Mouse (Mus musculus): ENCODE results near the gene Ptgs1. TPM values are rescaled to one million over a fixed set of nuclear protein-coding genes. Genes with fewer than 3 reads are reported as not detected.
A peak's percentile ranks its signal among the peaks of the same experiment; 100 is the strongest.

Ptgs1 gene
- polyA plus RNA-seq, 1 experiment from 2014 or later, result 25.1 TPM

DNA sequence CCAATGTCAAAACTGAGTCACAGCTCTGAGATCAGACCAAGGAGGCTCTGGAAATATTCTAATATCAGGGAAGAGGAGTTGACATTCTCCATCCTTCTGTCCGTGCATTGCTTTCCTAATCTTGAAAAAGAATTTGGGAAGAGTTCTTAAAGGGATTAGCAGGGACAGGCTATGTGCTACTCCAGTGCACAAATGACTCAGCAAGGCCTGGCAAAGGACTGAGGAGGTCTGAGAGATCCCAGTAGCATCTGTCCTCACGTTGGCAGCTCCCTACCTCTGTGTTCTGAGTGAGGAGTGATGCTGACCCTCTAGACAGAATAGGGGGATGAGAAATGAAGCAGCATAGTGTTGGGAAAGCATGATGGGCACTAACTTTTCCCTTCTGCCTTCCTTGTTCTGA is 40.0 kb downstream of the Ptgs1 start:
- no peaks in the 10 kb centered on the region for H3K36me3 ChIP-seq (ENCODE audit: control insufficient read depth, insufficient read depth, low read length)
- H3K4me1 ChIP-seq (replicated peaks; ENCODE audit: control insufficient read depth, insufficient read depth, low read length), result no peaks in the 10 kb centered on the region
- H3K4me3 ChIP-seq (ENCODE audit: low read depth, low read length), result no peak overlapping the region
- no peak for ATAC-seq (replicated peaks; ENCODE audit: low FRiP score, low TSS enrichment, low read depth)
- no peaks in the 10 kb centered on the region for H3K9me3 ChIP-seq (ENCODE audit: control insufficient read depth, low read length)
- no peak overlapping the region for H3K27ac ChIP-seq (ENCODE audit: low read depth)
- no peak overlapping the region for H3K4me2 ChIP-seq (ENCODE audit: low read length)
- no peaks in the 10 kb centered on the region for H3K27me3 ChIP-seq (replicated peaks; ENCODE audit: control insufficient read depth, insufficient read depth, low read length)
- H3K9ac ChIP-seq (ENCODE audit: low read length), result no peak overlapping the region
- DNase-seq (ENCODE audit: low spot score), result no peak
- WGBS, result 52% methylated on average over 2 of the region's 2 CpGs

- no peak for DNase-seq (ENCODE audit: low spot score)
- H3K36me3 ChIP-seq (ENCODE audit: control insufficient read depth, insufficient read depth, low read length), result no peaks in the 10 kb centered on the region
- H3K27ac ChIP-seq (ENCODE audit: low read depth), result no peak overlapping the region
- no peak overlapping the region for H3K4me2 ChIP-seq (ENCODE audit: low read length)
- WGBS, result 81% methylated on average over 4 of the region's 4 CpGs
- ATAC-seq (replicated peaks; ENCODE audit: low FRiP score, low TSS enrichment, low read depth), result no peak
- H3K27me3 ChIP-seq (replicated peaks; ENCODE audit: control insufficient read depth, insufficient read depth, low read length), result no peaks in the 10 kb centered on the region
- H3K9me3 ChIP-seq (ENCODE audit: control insufficient read depth, low read length), result no peaks in the 10 kb centered on the region
- H3K4me1 ChIP-seq (replicated peaks; ENCODE audit: control insufficient read depth, insufficient read depth, low read length), result no peaks in the 10 kb centered on the region
- H3K9ac ChIP-seq (ENCODE audit: low read length), result no peak overlapping the region
- no peak overlapping the region for H3K4me3 ChIP-seq (ENCODE audit: low read depth, low read length)
These were observed 40.9 kb downstream of the Ptgs1 start for GRCm38 (mm10) chr2:36271085-36271484.

DNA sequence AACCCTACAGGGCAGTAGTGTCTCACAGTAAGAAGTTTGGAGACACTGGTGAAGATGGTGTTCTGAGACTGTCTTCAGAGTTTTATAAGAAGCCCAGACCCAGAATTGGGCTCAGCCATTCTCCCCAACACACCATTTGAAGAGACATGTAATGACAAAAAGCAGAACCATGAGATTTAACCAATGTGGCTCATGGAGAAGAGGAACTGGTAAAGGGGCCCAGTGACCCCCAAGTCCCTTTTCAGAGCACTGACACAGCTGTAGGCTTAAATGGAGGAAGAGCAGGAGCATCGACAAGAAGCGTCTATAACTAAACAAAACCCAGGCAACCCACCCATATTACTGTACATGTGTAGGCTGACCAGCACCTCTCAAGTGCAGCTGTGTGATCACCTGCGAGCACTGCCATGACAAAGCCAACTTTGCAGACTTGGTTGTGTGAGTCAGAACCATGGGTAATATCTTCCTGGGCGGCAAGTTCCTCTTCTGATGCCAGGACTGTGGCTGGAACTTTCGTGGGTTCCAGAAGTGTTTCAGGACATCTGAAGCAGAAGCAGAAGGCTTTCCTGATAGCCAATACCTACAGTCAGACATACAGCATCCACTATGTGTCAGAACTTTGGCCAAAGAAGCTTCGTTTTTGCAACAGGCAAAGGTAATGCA is 42.2 kb downstream of the Ptgs1 start:
- Histone ChIP-seq H3K27me3 (replicated peaks; ENCODE audit: control insufficient read depth, insufficient read depth, low read length) (no peaks in the 10 kb centered on the region), H3K36me3 (ENCODE audit: control insufficient read depth, insufficient read depth, low read length) (no peaks in the 10 kb centered on the region), H3K9me3 (ENCODE audit: control insufficient read depth, low read length) (no peaks in the 10 kb centered on the region), H3K4me1 (replicated peaks; ENCODE audit: control insufficient read depth, insufficient read depth, low read length) (no peaks in the 10 kb centered on the region), H3K4me3 (ENCODE audit: low read depth, low read length) (no peak overlapping the region), H3K4me2 (ENCODE audit: low read length) (no peak overlapping the region), H3K9ac (ENCODE audit: low read length) (no peak overlapping the region), H3K27ac (ENCODE audit: low read depth) (no peak overlapping the region)
- WGBS, result 78% methylated on average over 6 of the region's 6 CpGs
- DNase-seq (ENCODE audit: low spot score) (no peak), ATAC-seq (replicated peaks; ENCODE audit: low FRiP score, low TSS enrichment, low read depth) (no peak)

- Histone ChIP-seq H3K27ac (ENCODE audit: low read depth) (no peak overlapping the region), H3K4me1 (replicated peaks; ENCODE audit: control insufficient read depth, insufficient read depth, low read length) (no peaks in the 10 kb centered on the region), H3K9me3 (ENCODE audit: control insufficient read depth, low read length) (no peaks in the 10 kb centered on the region), H3K9ac (ENCODE audit: low read length) (no peak overlapping the region), H3K36me3 (ENCODE audit: control insufficient read depth, insufficient read depth, low read length) (no peaks in the 10 kb centered on the region), H3K27me3 (replicated peaks; ENCODE audit: control insufficient read depth, insufficient read depth, low read length) (no peaks in the 10 kb centered on the region), H3K4me3 (ENCODE audit: low read depth, low read length) (no peak overlapping the region), H3K4me2 (ENCODE audit: low read length) (no peak overlapping the region)
- DNase-seq (ENCODE audit: low spot score) (peak; percentile 75), ATAC-seq (replicated peaks; ENCODE audit: low FRiP score, low TSS enrichment, low read depth) (0 out of 2 replicates have a peak, but pooled peaks have one; percentile 27)
- WGBS, result 29% methylated on average over 4 of the region's 4 CpGs
These were observed 46.2 kb downstream of the Ptgs1 start for GRCm38 (mm10) chr2:36276454-36276853.

DNA sequence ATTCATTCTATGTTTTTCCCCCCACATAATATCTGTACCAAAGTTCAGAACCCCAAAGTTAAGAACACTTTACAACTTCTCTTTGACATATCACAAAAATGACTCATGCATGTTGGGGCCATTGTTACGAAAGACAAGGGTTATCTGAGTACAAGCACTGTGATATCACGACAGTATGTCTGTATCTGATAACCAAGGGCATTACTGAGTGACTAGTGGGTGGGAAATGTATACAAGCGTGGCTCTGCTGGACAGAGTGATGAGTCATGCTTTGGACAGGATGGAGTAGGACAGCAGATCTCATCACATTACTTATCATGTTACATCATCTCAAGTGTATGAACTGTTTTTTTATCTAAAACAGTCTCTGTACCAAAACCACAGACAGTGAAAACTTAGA is 48.5 kb downstream of the Ptgs1 start:
- H3K4me2 ChIP-seq (ENCODE audit: low read length), result no peak overlapping the region
- H3K36me3 ChIP-seq (ENCODE audit: control insufficient read depth, insufficient read depth, low read length), result no peaks in the 10 kb centered on the region
- no peak overlapping the region for H3K4me3 ChIP-seq (ENCODE audit: low read depth, low read length)
- 56% methylated on average over 3 of the region's 3 CpGs for WGBS
- H3K4me1 ChIP-seq (replicated peaks; ENCODE audit: control insufficient read depth, insufficient read depth, low read length), result no peaks in the 10 kb centered on the region
- no peak for ATAC-seq (replicated peaks; ENCODE audit: low FRiP score, low TSS enrichment, low read depth)
- H3K27ac ChIP-seq (ENCODE audit: low read depth), result no peak overlapping the region
- H3K9ac ChIP-seq (ENCODE audit: low read length), result no peak overlapping the region
- H3K9me3 ChIP-seq (ENCODE audit: control insufficient read depth, low read length), result no peaks in the 10 kb centered on the region
- DNase-seq (ENCODE audit: low spot score), result no peak
- H3K27me3 ChIP-seq (replicated peaks; ENCODE audit: control insufficient read depth, insufficient read depth, low read length), result no peaks in the 10 kb centered on the region

DNA sequence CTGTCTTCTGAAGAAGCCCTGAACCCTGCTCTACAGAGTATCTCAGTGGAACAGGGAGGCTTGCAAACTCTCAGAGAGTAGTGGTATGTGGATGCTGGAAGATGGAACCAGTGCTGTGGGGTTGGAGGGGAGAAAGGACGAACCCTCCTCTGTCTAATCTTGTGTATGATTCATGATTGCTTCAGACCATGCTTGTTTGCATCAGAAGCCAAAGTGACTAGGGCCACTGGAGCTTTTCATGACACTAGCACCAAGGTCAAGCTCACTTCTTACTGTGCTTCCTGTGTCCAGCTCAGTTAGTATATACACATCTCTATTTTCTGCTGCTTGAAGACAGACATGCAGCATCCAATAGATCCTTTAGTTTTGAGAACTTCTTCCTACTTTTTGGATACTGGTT is 50.9 kb downstream of the Ptgs1 start:
- ATAC-seq (replicated peaks; ENCODE audit: low FRiP score, low TSS enrichment, low read depth) (no peak), DNase-seq (ENCODE audit: low spot score) (no peak)
- Histone ChIP-seq H3K4me1 (replicated peaks; ENCODE audit: control insufficient read depth, insufficient read depth, low read length) (no peaks in the 10 kb centered on the region), H3K4me2 (ENCODE audit: low read length) (no peak overlapping the region), H3K9me3 (ENCODE audit: control insufficient read depth, low read length) (no peaks in the 10 kb centered on the region), H3K27me3 (replicated peaks; ENCODE audit: control insufficient read depth, insufficient read depth, low read length) (no peaks in the 10 kb centered on the region), H3K27ac (ENCODE audit: low read depth) (no peak overlapping the region), H3K36me3 (ENCODE audit: control insufficient read depth, insufficient read depth, low read length) (no peaks in the 10 kb centered on the region), H3K4me3 (ENCODE audit: low read depth, low read length) (no peak overlapping the region), H3K9ac (ENCODE audit: low read length) (no peak overlapping the region)
- WGBS, result 84% methylated on average over 1 of the region's 1 CpGs

- Histone ChIP-seq H3K9ac (ENCODE audit: low read length) (no peak overlapping the region), H3K9me3 (ENCODE audit: control insufficient read depth, low read length) (no peaks in the 10 kb centered on the region), H3K4me3 (ENCODE audit: low read depth, low read length) (no peak overlapping the region), H3K4me1 (replicated peaks; ENCODE audit: control insufficient read depth, insufficient read depth, low read length) (no peaks in the 10 kb centered on the region), H3K27me3 (replicated peaks; ENCODE audit: control insufficient read depth, insufficient read depth, low read length) (no peaks in the 10 kb centered on the region), H3K4me2 (ENCODE audit: low read length) (no peak overlapping the region), H3K36me3 (ENCODE audit: control insufficient read depth, insufficient read depth, low read length) (no peaks in the 10 kb centered on the region), H3K27ac (ENCODE audit: low read depth) (no peak overlapping the region)
- 95% methylated on average over 1 of the region's 1 CpGs for WGBS
- ATAC-seq (replicated peaks; ENCODE audit: low FRiP score, low TSS enrichment, low read depth) (no peak), DNase-seq (ENCODE audit: low spot score) (no peak)
These were observed 52.1 kb downstream of the Ptgs1 start for GRCm38 (mm10) chr2:36282301-36282700.

Other genes starting within 250 kb of the Ptgs1 start
- 273 and 289 TPM in 2 replicates for gene Ndufa8, start 181.0 kb upstream of the Ptgs1 start, polyA plus RNA-seq (2014; fragmentation: Nextera tagmentation; extraction: Ambion mirVana)
- gene Morn5, start 181.0 kb upstream of the Ptgs1 start, polyA plus RNA-seq (2014; fragmentation: Nextera tagmentation; extraction: Ambion mirVana), result 0.35 TPM in 1 of 2 replicates, not detected in the other
- gene Lhx6, start 125.0 kb upstream of the Ptgs1 start, polyA plus RNA-seq (2014; fragmentation: Nextera tagmentation; extraction: Ambion mirVana), result 1.5 and 2.0 TPM in 2 replicates
- 33.3 and 38.3 TPM in 2 replicates for gene Mrrf, start 94.0 kb upstream of the Ptgs1 start, polyA plus RNA-seq (2014; fragmentation: Nextera tagmentation; extraction: Ambion mirVana)
- 63.3 and 74.0 TPM in 2 replicates for gene Rbm18, start 93.7 kb upstream of the Ptgs1 start, polyA plus RNA-seq (2014; fragmentation: Nextera tagmentation; extraction: Ambion mirVana)
- 0.05 TPM in 1 of 2 replicates, not detected in the other for gene Olfr338, start 143.1 kb downstream of the Ptgs1 start, polyA plus RNA-seq (2014; fragmentation: Nextera tagmentation; extraction: Ambion mirVana)
- not detected in 2 replicates for gene Olfr339, start 188.5 kb downstream of the Ptgs1 start, polyA plus RNA-seq (2014; fragmentation: Nextera tagmentation; extraction: Ambion mirVana)
- not detected in 2 replicates for gene Olfr340, start 222.2 kb downstream of the Ptgs1 start, polyA plus RNA-seq (2014; fragmentation: Nextera tagmentation; extraction: Ambion mirVana)